Mouse (Mus musculus): ENCODE measurements around the gene Shisal2a. TPM values are rescaled to one million over a fixed set of nuclear protein-coding genes. Genes with fewer than 3 reads are reported as not detected.

The Shisal2a gene
- polyA plus RNA-seq, 1 experiment from 2014 or later = 0.72 TPM

DNA sequence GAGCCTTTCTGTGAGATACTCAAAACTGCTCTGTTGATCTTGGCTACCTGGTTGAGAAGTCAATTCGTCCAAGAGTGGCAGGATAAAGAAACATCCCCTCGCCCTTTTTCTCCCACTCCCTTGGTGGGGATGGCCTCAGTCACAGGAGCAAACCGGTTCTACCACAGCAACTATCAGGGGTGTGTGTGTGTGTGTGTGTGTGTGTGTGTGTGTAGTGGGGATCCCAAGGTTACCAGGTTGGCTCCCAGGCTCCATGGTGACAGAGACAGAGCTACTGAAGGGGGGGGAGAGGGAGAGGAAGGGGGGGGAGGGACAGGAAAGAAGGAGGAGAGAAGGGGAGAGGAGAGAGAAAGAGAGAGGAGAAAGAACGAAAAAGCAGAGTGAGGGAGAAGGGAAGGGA is 4.0 kb upstream of the Shisal2a start:
- no peaks in the 10 kb centered on the region for H3K36me3 ChIP-seq (ENCODE audit: control insufficient read depth, insufficient read depth, low read length)
- 23% methylated on average over 4 of the region's 4 CpGs for WGBS
- H3K27ac ChIP-seq (ENCODE audit: low read length) = peak overlapping the region; percentile 46
- peaks cover 13% of the 10 kb centered on the region for H3K27me3 ChIP-seq (replicated peaks; ENCODE audit: control insufficient read depth, insufficient read depth, low read length)
- ATAC-seq = peak; percentile 36; the same call in 1 of the 2 replicates
- peaks cover 16% of the 10 kb centered on the region for H3K4me1 ChIP-seq (ENCODE audit: control insufficient read depth, insufficient read depth, low read length)
- H3K4me2 ChIP-seq (ENCODE audit: low read depth, low read length) = no peak overlapping the region
- peak overlapping the region; percentile 21; the same call in 1 of the 2 replicates for H3K9ac ChIP-seq (ENCODE audit: low read depth, low read length)
- H3K9me3 ChIP-seq (ENCODE audit: control insufficient read depth, low read length) = no peaks in the 10 kb centered on the region
- 0 out of 2 replicates have a peak overlapping the region, but pooled peaks have one; percentile 44 for H3K4me3 ChIP-seq (ENCODE audit: low read length)

DNA sequence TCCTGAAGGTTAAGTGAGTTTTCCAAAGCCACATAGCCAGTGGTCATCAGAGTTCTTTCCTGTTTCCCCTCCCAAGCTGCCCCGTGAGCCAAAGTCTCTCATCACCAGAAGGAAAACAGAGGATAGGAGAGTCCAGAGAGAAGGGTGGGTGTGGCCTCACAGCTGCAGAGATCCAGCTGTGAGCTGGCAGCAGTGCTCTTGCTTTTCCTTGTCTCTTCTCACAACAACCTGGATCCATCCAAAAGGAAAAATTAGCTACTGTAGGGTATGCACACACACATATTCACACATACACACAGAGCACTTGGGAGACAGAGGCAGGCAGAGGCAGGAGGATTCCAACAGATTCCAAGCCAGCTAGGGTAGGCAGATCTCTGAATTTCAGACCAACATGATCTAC is 2.9 kb upstream of the Shisal2a start:
- Histone ChIP-seq H3K4me3 (ENCODE audit: low read length) (no peak overlapping the region), H3K4me2 (ENCODE audit: low read depth, low read length) (no peak overlapping the region), H3K4me1 (ENCODE audit: control insufficient read depth, insufficient read depth, low read length) (peaks cover 14% of the 10 kb centered on the region), H3K27me3 (replicated peaks; ENCODE audit: control insufficient read depth, insufficient read depth, low read length) (peaks cover 13% of the 10 kb centered on the region), H3K36me3 (ENCODE audit: control insufficient read depth, insufficient read depth, low read length) (no peaks in the 10 kb centered on the region), H3K9ac (ENCODE audit: low read depth, low read length) (no peak overlapping the region), H3K27ac (ENCODE audit: low read length) (no peak overlapping the region), H3K9me3 (ENCODE audit: control insufficient read depth, low read length) (no peaks in the 10 kb centered on the region)
- ATAC-seq = no peak
- WGBS = 12% methylated on average over 1 of the region's 1 CpGs

DNA sequence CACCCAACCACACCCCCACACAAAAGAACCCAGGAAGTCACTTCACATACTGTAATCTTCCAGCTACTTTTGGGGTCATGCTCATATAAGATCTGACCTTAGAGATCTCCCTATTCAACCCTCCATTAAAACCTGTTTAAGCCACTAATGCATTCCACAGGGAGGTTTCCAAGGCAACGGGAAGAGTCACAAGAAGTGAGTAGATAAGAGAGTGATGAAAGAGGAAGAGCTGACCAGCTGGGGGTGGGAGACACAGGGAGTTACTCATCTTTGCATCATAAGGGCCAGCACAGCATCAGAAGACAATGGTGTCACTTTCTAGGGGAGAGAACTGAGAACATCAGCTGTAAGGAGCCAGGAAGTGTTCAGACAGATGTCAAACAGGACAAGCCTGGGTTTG is 3.0 kb downstream of the Shisal2a start:
- Histone ChIP-seq H3K27me3 (replicated peaks; ENCODE audit: control insufficient read depth, insufficient read depth, low read length) (peaks cover 13% of the 10 kb centered on the region), H3K9me3 (ENCODE audit: control insufficient read depth, low read length) (no peaks in the 10 kb centered on the region), H3K4me3 (ENCODE audit: low read length) (no peak overlapping the region), H3K4me2 (ENCODE audit: low read depth, low read length) (no peak overlapping the region), H3K36me3 (ENCODE audit: control insufficient read depth, insufficient read depth, low read length) (no peaks in the 10 kb centered on the region), H3K9ac (ENCODE audit: low read depth, low read length) (no peak overlapping the region), H3K27ac (ENCODE audit: low read length) (no peak overlapping the region), H3K4me1 (ENCODE audit: control insufficient read depth, insufficient read depth, low read length) (0 out of 2 replicates have a peak, but pooled peaks cover 2% of the 10 kb centered on the region)
- ATAC-seq = no peak
- WGBS = 12% methylated on average over 1 of the region's 1 CpGs

DNA sequence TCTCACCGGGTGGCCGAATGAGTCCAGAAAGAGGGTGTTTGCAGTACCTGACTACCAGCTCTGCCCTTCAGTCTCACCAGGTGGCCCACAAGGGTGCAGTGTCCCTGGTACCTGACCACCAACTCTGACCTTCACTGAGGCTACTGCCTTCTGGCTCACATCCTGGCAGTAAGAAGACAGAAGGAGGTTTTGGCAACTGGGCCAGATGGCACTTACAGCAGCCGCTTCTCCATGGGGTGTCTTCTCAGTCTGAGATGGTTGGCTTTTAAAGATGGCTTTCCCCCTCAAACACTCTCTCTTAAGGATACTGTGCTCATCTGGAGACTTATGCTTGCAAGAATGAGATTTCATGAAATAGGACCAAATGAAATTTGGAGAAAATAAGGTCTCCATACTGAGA is 3.7 kb downstream of the Shisal2a start:
- H3K9me3 ChIP-seq (ENCODE audit: control insufficient read depth, low read length) = no peaks in the 10 kb centered on the region
- H3K27ac ChIP-seq (ENCODE audit: low read length) = no peak overlapping the region
- no peak for ATAC-seq
- no peak overlapping the region for H3K9ac ChIP-seq (ENCODE audit: low read depth, low read length)
- no peak overlapping the region for H3K4me2 ChIP-seq (ENCODE audit: low read depth, low read length)
- H3K36me3 ChIP-seq (ENCODE audit: control insufficient read depth, insufficient read depth, low read length) = no peaks in the 10 kb centered on the region
- WGBS = 91% methylated on average over 3 of the region's 3 CpGs
- H3K4me3 ChIP-seq (ENCODE audit: low read length) = no peak overlapping the region
- peaks cover 13% of the 10 kb centered on the region for H3K27me3 ChIP-seq (replicated peaks; ENCODE audit: control insufficient read depth, insufficient read depth, low read length)
- H3K4me1 ChIP-seq (ENCODE audit: control insufficient read depth, insufficient read depth, low read length) = 0 out of 2 replicates have a peak, but pooled peaks cover 2% of the 10 kb centered on the region

DNA sequence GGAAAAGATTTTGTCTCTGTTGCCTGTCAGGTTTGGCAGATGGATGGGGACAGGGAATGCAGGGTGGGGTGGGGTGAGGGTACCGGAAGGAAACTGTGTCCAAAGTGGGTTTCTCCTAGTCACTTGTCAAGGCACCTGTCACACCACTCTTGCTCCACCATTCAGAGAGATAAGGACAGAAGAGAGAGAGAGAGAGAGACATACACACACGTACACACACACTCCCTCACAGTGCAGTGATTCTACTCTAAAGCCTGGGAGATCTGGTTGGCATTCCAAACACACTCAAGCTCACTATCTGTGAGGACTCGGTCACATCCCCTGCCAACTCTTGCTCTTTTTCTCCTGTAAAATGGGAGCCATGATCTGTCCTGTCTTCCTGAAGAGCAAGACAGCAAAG is 11.0 kb downstream of the Shisal2a start:
- ATAC-seq = no peak
- Histone ChIP-seq H3K9ac (ENCODE audit: low read depth, low read length) (no peak overlapping the region), H3K4me3 (ENCODE audit: low read length) (no peak overlapping the region), H3K27ac (ENCODE audit: low read length) (no peak overlapping the region), H3K4me1 (ENCODE audit: control insufficient read depth, insufficient read depth, low read length) (no peaks in the 10 kb centered on the region), H3K27me3 (replicated peaks; ENCODE audit: control insufficient read depth, insufficient read depth, low read length) (no peaks in the 10 kb centered on the region), H3K36me3 (ENCODE audit: control insufficient read depth, insufficient read depth, low read length) (no peaks in the 10 kb centered on the region), H3K9me3 (ENCODE audit: control insufficient read depth, low read length) (no peaks in the 10 kb centered on the region), H3K4me2 (ENCODE audit: low read depth, low read length) (no peak overlapping the region)
- WGBS = 59% methylated on average over 3 of the region's 3 CpGs

DNA sequence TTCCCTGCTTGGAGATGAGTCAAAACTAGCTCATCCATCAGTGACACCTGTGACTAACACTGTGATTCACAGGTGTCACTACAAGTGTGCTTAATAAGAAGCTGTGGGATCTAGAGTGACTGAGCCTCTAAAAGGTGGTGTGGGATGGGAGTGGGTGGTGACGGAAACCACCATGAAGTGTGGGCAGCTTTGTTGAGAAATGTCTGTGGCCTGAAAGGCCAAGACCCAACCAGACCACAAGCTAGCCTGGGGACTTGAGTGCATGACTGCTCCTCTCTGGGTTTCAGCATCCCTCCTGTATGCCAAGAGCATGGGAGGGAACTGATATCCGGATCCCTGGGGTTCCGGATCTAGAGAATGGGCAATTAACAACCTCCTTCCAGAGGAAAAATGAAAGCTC is 11.7 kb downstream of the Shisal2a start:
- 92% methylated on average over 3 of the region's 3 CpGs for WGBS

DNA sequence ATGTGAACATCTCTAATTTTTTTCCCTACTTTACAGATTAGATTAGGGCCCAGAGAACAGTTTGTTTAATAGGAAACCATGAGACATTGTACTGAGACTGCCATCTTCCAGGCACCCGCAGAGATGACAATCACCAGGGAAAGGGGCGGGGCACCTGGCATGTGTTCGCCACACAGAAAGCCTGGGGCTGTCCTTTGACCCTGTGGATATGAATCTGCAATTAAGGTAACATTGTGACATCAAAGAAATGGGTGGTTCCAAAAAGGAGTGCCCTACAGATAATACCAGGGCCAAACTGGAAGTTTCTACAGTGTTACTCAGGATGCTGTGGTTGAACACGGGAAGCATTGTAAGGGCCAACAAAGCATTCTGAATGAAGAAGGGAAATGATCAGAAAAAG is 12.7 kb downstream of the Shisal2a start:
- Histone ChIP-seq H3K36me3 (ENCODE audit: control insufficient read depth, insufficient read depth, low read length) (no peaks in the 10 kb centered on the region), H3K27ac (ENCODE audit: low read length) (no peak overlapping the region), H3K9me3 (ENCODE audit: control insufficient read depth, low read length) (no peaks in the 10 kb centered on the region), H3K4me2 (ENCODE audit: low read depth, low read length) (no peak overlapping the region), H3K4me3 (ENCODE audit: low read length) (no peak overlapping the region), H3K9ac (ENCODE audit: low read depth, low read length) (no peak overlapping the region), H3K27me3 (replicated peaks; ENCODE audit: control insufficient read depth, insufficient read depth, low read length) (no peaks in the 10 kb centered on the region), H3K4me1 (ENCODE audit: control insufficient read depth, insufficient read depth, low read length) (no peaks in the 10 kb centered on the region)
- ATAC-seq = peak; percentile 89
- 44% methylated on average over 4 of the region's 4 CpGs for WGBS

More for the DNA sequence above, 11.7 kb downstream of the Shisal2a start:
- H3K4me2 ChIP-seq (ENCODE audit: low read depth, low read length) = no peak overlapping the region
- no peaks in the 10 kb centered on the region for H3K27me3 ChIP-seq (replicated peaks; ENCODE audit: control insufficient read depth, insufficient read depth, low read length)
- no peaks in the 10 kb centered on the region for H3K36me3 ChIP-seq (ENCODE audit: control insufficient read depth, insufficient read depth, low read length)
- H3K9me3 ChIP-seq (ENCODE audit: control insufficient read depth, low read length) = no peaks in the 10 kb centered on the region
- H3K9ac ChIP-seq (ENCODE audit: low read depth, low read length) = no peak overlapping the region
- H3K4me3 ChIP-seq (ENCODE audit: low read length) = no peak overlapping the region
- no peaks in the 10 kb centered on the region for H3K4me1 ChIP-seq (ENCODE audit: control insufficient read depth, insufficient read depth, low read length)
- no peak for ATAC-seq
- no peak overlapping the region for H3K27ac ChIP-seq (ENCODE audit: low read length)

DNA sequence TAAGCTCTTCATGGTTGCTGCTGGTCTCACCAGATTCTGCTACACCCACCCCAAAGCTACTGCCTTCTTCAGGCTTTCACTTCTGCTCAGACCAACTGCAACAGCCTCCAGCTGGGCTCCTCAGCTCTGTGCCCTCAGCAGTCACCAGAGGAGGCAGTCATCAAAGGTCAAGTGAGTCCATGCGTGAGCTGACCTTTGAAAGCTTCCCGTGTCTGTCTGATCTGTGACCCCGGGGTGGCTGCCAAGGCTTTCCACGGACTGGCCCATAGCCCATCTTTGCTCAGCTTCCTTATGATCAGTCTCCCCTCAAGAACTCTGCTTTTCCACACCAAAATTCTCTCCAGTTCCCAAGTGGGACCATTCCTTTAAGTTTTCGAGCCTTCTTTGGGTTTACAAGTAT is 13.9 kb downstream of the Shisal2a start:
- H3K9ac ChIP-seq (ENCODE audit: low read depth, low read length) = no peak overlapping the region
- no peak overlapping the region for H3K4me3 ChIP-seq (ENCODE audit: low read length)
- no peaks in the 10 kb centered on the region for H3K27me3 ChIP-seq (replicated peaks; ENCODE audit: control insufficient read depth, insufficient read depth, low read length)
- H3K27ac ChIP-seq (ENCODE audit: low read length) = no peak overlapping the region
- peaks cover under 1% of the 10 kb centered on the region for H3K4me1 ChIP-seq (ENCODE audit: control insufficient read depth, insufficient read depth, low read length)
- no peaks in the 10 kb centered on the region for H3K9me3 ChIP-seq (ENCODE audit: control insufficient read depth, low read length)
- no peaks in the 10 kb centered on the region for H3K36me3 ChIP-seq (ENCODE audit: control insufficient read depth, insufficient read depth, low read length)
- peak; percentile 45; the same call in 1 of the 2 replicates for ATAC-seq
- WGBS = 38% methylated on average over 5 of the region's 5 CpGs
- H3K4me2 ChIP-seq (ENCODE audit: low read depth, low read length) = no peak overlapping the region

DNA sequence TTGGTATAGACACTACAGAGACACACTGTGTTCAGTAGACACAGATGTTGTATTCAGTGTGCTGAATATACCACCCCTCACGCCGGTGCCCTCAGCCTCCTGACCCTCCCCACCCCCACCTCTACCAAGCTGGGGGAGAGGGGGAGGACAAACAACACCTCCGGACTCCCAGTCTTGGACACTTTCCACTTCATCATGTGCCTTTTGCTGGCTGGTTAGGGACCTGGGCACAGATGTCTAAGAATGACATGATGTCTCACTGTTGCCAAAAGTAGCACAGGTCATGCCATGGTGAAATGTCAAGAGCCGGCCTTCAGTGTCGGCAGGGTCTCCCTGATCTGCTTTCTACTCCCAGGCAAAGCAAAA is 19.1 kb downstream of the Shisal2a start:
- no peaks in the 10 kb centered on the region for H3K36me3 ChIP-seq (ENCODE audit: control insufficient read depth, insufficient read depth, low read length)
- no peak overlapping the region for H3K4me2 ChIP-seq (ENCODE audit: low read depth, low read length)
- no peak overlapping the region for H3K9ac ChIP-seq (ENCODE audit: low read depth, low read length)
- no peaks in the 10 kb centered on the region for H3K9me3 ChIP-seq (ENCODE audit: control insufficient read depth, low read length)
- H3K4me3 ChIP-seq (ENCODE audit: low read length) = no peak overlapping the region
- WGBS = 29% methylated on average over 5 of the region's 5 CpGs
- no peaks in the 10 kb centered on the region for H3K27me3 ChIP-seq (replicated peaks; ENCODE audit: control insufficient read depth, insufficient read depth, low read length)
- H3K4me1 ChIP-seq (ENCODE audit: control insufficient read depth, insufficient read depth, low read length) = peaks cover 28% of the 10 kb centered on the region
- ATAC-seq = no peak
- H3K27ac ChIP-seq (ENCODE audit: low read length) = no peak overlapping the region
